Mouse (Mus musculus): ENCODE results near the gene 2310039H08Rik. TPM values are rescaled to one million over a fixed set of nuclear protein-coding genes. Genes with fewer than 3 reads are reported as not detected.
"Not testable (repeated sequence)": the region's sequence is repeated elsewhere in the genome, so short reads cannot be mapped to it uniquely, and the experiment has no call there.

Gene 2310039H08Rik
- polyA plus RNA-seq, 1 experiment, result 70.6 TPM

- H3K27ac ChIP-seq (replicated peaks; ENCODE audit: low read depth, low read length), result no peak overlapping the region
- H3K4me1 ChIP-seq (ENCODE audit: control insufficient read depth, insufficient read depth, insufficient read length, low read length), result peaks cover 4% of the 10 kb centered on the region; the same call in 1 of the 2 replicates
- H3K4me3 ChIP-seq (ENCODE audit: insufficient read depth, low read depth, low read length), result no peak overlapping the region
Measured at GRCm38 (mm10) chr17:46774131-46774472, 1.7 kb downstream of the 2310039H08Rik start.

- H3K4me3 ChIP-seq (ENCODE audit: insufficient read depth, low read depth, low read length), result no peak overlapping the region
- peaks cover 4% of the 10 kb centered on the region; the same call in 1 of the 2 replicates for H3K4me1 ChIP-seq (ENCODE audit: control insufficient read depth, insufficient read depth, insufficient read length, low read length)
- no peak overlapping the region for H3K27ac ChIP-seq (replicated peaks; ENCODE audit: low read depth, low read length)
Measured at GRCm38 (mm10) chr17:46775070-46775469, 2.6 kb downstream of the 2310039H08Rik start.

GRCm38 (mm10) chr17:46776087-46776486, 3.7 kb downstream of the 2310039H08Rik start:
- H3K4me3 ChIP-seq (ENCODE audit: insufficient read depth, low read depth, low read length), result no peak overlapping the region
- peaks cover 4% of the 10 kb centered on the region; the same call in 1 of the 2 replicates for H3K4me1 ChIP-seq (ENCODE audit: control insufficient read depth, insufficient read depth, insufficient read length, low read length)
- no peak overlapping the region for H3K27ac ChIP-seq (replicated peaks; ENCODE audit: low read depth, low read length)

- H3K4me3 ChIP-seq (ENCODE audit: insufficient read depth, low read depth, low read length), result peak overlapping the region; percentile 65
- H3K4me1 ChIP-seq (ENCODE audit: control insufficient read depth, insufficient read depth, insufficient read length, low read length), result no peaks in the 10 kb centered on the region; the same call in 1 of the 2 replicates
- peak overlapping the region; percentile 66 for H3K27ac ChIP-seq (replicated peaks; ENCODE audit: low read depth, low read length)
Measured at GRCm38 (mm10) chr17:46781876-46782275, 9.4 kb downstream of the 2310039H08Rik start.

GRCm38 (mm10) chr17:46782341-46783221, 10.1 kb downstream of the 2310039H08Rik start, which contains the start of gene Rpl7l1:
TSS of gene Rpl7l1 (minus strand) at chr17:46782672.
- H3K27ac ChIP-seq (replicated peaks; ENCODE audit: low read depth, low read length), result peak within 1 kb of the TSS; percentile 66
- H3K4me1 ChIP-seq (ENCODE audit: control insufficient read depth, insufficient read depth, insufficient read length, low read length), result no peaks in the 10 kb centered on the region; the same call in 1 of the 2 replicates
- H3K4me3 ChIP-seq (ENCODE audit: insufficient read depth, low read depth, low read length), result peak within 1 kb of the TSS; percentile 66

- 0 out of 2 replicates have a peak overlapping the region, but pooled peaks have one; percentile 4 for H3K4me3 ChIP-seq (ENCODE audit: insufficient read depth, low read depth, low read length)
- H3K27ac ChIP-seq (replicated peaks; ENCODE audit: low read depth, low read length), result 0 out of 2 replicates have a peak overlapping the region, but pooled peaks have one; percentile 0
- no peaks in the 10 kb centered on the region; the same call in 1 of the 2 replicates for H3K4me1 ChIP-seq (ENCODE audit: control insufficient read depth, insufficient read depth, insufficient read length, low read length)
Measured at GRCm38 (mm10) chr17:46783222-46783565, 10.8 kb downstream of the 2310039H08Rik start.

- Histone ChIP-seq H3K4me1 (ENCODE audit: control insufficient read depth, insufficient read depth, insufficient read length, low read length) (peaks cover 5% of the 10 kb centered on the region), H3K27ac (replicated peaks; ENCODE audit: low read depth, low read length) (no peak overlapping the region), H3K4me3 (ENCODE audit: insufficient read depth, low read depth, low read length) (no peak overlapping the region)
Measured at GRCm38 (mm10) chr17:46786952-46787351, 14.5 kb downstream of the 2310039H08Rik start.

DNA sequence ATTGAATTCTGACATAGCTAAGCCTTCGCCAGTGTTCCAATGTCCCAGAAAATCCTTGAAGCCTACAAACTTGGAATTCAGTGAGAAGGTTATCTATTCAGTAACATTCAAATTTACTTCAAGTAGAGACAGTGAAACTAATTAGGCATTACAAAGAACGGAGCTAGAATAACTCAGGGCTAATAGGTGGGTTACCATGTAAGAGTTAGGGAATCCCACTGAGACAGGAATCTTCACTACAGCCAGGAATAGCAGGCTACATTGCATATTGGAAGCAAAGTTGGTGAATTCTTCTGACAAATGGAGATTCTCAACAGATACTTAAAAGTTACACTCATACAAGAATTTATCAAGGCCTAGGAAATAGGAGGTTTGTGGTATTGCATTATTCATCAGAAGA, 15.5 kb downstream of the 2310039H08Rik start:
- H3K27ac ChIP-seq (replicated peaks; ENCODE audit: low read depth, low read length); H3K4me3 ChIP-seq (ENCODE audit: insufficient read depth, low read depth, low read length); H3K4me1 ChIP-seq (ENCODE audit: control insufficient read depth, insufficient read depth, insufficient read length, low read length): not testable (repeated sequence)

DNA sequence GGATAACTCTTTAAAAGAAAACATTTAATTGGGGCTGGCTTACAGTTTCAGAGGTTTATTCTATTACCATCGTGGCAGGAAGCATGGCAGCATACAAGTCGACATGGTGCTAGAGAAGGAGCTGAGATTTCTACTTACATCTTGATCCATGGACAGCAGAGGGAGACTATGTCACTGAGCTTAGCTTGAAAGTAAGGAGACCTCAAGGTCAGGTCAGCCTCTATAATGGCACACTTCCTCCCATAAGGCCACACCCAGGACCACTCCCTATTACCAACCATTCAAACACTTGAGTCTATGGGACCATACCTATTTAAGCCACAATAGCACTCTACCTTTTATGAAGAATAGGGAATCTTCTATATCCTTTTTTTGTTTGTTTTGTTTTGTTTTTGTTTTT, 20.5 kb downstream of the 2310039H08Rik start:
- no peak overlapping the region for H3K27ac ChIP-seq (replicated peaks; ENCODE audit: low read depth, low read length)
- peaks cover 17% of the 10 kb centered on the region for H3K4me1 ChIP-seq (ENCODE audit: control insufficient read depth, insufficient read depth, insufficient read length, low read length)
- H3K4me3 ChIP-seq (ENCODE audit: insufficient read depth, low read depth, low read length), result no peak overlapping the region

GRCm38 (mm10) chr17:46796743-46797142, 24.3 kb downstream of the 2310039H08Rik start:
- peaks cover 12% of the 10 kb centered on the region; the same call in 1 of the 2 replicates for H3K4me1 ChIP-seq (ENCODE audit: control insufficient read depth, insufficient read depth, insufficient read length, low read length)
- peak overlapping the region; percentile 77; the same call in 1 of the 2 replicates for H3K27ac ChIP-seq (replicated peaks; ENCODE audit: low read depth, low read length)
- no peak overlapping the region for H3K4me3 ChIP-seq (ENCODE audit: insufficient read depth, low read depth, low read length)

- Histone ChIP-seq H3K27ac (replicated peaks; ENCODE audit: low read depth, low read length) (peak overlapping the region; percentile 89), H3K4me3 (ENCODE audit: insufficient read depth, low read depth, low read length) (no peak overlapping the region), H3K4me1 (ENCODE audit: control insufficient read depth, insufficient read depth, insufficient read length, low read length) (peaks cover 12% of the 10 kb centered on the region; the same call in 1 of the 2 replicates)
Measured at GRCm38 (mm10) chr17:46797386-46797785, 25.0 kb downstream of the 2310039H08Rik start.

DNA sequence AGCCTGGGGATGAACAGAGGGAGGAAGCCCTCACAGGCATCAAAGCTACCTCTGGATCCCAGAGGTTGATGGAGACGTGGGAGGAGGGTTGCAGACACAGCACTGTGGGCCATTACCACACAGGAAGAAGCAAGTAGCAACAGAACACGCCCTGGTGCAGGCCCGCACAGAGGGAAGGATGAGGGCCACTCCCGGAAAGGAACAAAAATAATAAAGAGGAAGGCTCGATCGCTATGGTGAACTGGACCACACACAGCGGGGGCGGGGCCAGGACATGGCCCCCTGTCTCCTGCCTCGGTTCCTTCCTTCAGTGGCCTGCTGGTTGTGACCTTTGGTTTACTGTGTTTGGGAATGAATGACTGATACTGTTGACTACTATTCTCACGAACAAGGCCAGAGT, 27.2 kb downstream of the 2310039H08Rik start:
- Histone ChIP-seq H3K27ac (replicated peaks; ENCODE audit: low read depth, low read length) (no peak overlapping the region), H3K4me3 (ENCODE audit: insufficient read depth, low read depth, low read length) (no peak overlapping the region), H3K4me1 (ENCODE audit: control insufficient read depth, insufficient read depth, insufficient read length, low read length) (peaks cover 12% of the 10 kb centered on the region; the same call in 1 of the 2 replicates)

- Histone ChIP-seq H3K27ac (replicated peaks; ENCODE audit: low read depth, low read length) (peak overlapping the region; percentile 18; the same call in 1 of the 2 replicates), H3K4me1 (ENCODE audit: control insufficient read depth, insufficient read depth, insufficient read length, low read length) (peaks cover 7% of the 10 kb centered on the region; the same call in 1 of the 2 replicates), H3K4me3 (ENCODE audit: insufficient read depth, low read depth, low read length) (no peak overlapping the region)
Measured at GRCm38 (mm10) chr17:46801761-46802160, 29.3 kb downstream of the 2310039H08Rik start.

GRCm38 (mm10) chr17:46808376-46808775, 35.9 kb downstream of the 2310039H08Rik start:
- Histone ChIP-seq H3K27ac (replicated peaks; ENCODE audit: low read depth, low read length) (peak overlapping the region; percentile 69), H3K4me3 (ENCODE audit: insufficient read depth, low read depth, low read length) (no peak overlapping the region)

DNA sequence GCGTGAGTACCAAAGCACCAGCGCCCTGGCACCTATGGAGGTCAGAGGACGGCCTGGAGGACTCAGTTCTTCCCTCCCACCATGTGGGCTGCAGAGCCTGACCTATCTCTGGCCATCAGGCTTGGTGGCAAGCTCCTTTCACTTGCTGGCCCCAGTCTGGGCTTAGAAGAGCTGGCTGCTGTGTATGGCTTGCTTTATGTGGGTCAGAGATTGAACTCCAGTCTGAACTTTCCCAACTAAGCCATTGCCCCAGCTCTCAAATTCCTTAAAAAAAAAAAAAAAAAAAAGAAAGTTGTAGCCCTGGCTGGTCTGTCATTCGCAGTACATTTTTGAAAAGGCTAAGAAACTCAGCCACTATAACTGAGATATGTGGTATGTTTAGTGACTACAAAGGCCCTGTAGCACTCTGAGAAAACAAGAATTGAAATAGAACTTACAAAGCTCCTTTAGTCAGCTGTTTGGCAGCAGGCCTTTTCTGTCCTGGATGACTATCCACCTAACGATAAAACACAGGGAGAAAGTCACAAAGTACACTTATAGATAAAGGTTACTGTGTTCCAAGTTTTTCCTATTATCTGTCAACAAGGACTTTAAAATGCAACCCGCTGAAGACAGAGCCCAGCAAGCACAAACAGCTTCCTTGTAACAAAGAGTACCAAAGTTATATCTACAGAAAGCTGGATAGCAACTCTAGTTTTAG, 36.8 kb downstream of the 2310039H08Rik start:
- Histone ChIP-seq H3K4me1 (ENCODE audit: control insufficient read depth, insufficient read depth, insufficient read length, low read length) (peaks cover 4% of the 10 kb centered on the region; the same call in 1 of the 2 replicates), H3K27ac (replicated peaks; ENCODE audit: low read depth, low read length) (peak overlapping the region; percentile 72; the same call in 1 of the 2 replicates), H3K4me3 (ENCODE audit: insufficient read depth, low read depth, low read length) (no peak overlapping the region)

More at GRCm38 (mm10) chr17:46808376-46808775, 35.9 kb downstream of the 2310039H08Rik start:
- H3K4me1 ChIP-seq (ENCODE audit: control insufficient read depth, insufficient read depth, insufficient read length, low read length), result peaks cover 4% of the 10 kb centered on the region; the same call in 1 of the 2 replicates
